Mouse (Mus musculus): ENCODE results near the gene Mrpl42.

Gene Mrpl42

DNA sequence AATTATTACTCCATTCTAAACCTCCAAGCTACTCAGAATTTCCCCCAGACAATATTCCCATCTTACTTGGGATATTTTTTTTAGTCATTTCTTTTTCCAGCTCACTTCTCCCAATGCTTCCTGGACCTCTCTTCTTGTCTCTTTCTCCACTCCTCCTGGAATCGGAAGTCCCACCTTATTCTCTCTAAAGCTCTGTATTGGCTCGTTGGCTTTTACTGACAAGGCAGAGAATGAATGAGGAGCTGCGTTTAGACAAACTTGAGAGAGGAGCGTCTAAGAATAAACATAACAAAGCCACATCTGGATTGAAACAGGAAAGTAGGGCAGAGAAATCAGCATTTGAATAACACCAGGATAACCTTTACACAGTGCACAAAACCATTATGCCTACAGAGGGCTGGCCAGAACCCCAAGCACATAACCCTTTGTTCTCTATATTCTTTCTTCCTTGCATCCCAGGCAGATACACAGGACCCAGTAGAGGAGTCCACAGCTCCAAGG, 40.6 kb downstream of the Mrpl42 start:
- TF ChIP-seq NANOG (IDR thresholded peaks at IDR 0.05; ENCODE audit: borderline replicate concordance, low read length) (peak; percentile 37; the same call in 1 of the 2 replicates), POU5F1 (IDR thresholded peaks at IDR 0.05; ENCODE audit: borderline replicate concordance, low read length) (peak; percentile 87), CTCF (conservative IDR thresholded peaks at IDR 0.05; ENCODE audit: low read length) (no peak)
- H3K4me3 ChIP-seq (replicated peaks; ENCODE audit: low read length): peak overlapping the region; percentile 81
- no peaks in the 10 kb centered on the region for H3K27me3 ChIP-seq (ENCODE audit: insufficient read depth, low read length)
- no peaks in the 10 kb centered on the region for H3K9me3 ChIP-seq (ENCODE audit: low read length)
- H3K4me1 ChIP-seq (replicated peaks; ENCODE audit: low read depth, low read length): peaks cover 86% of the 10 kb centered on the region
- peaks cover 25% of the 10 kb centered on the region for H3K36me3 ChIP-seq (ENCODE audit: insufficient read depth, low read length)

DNA sequence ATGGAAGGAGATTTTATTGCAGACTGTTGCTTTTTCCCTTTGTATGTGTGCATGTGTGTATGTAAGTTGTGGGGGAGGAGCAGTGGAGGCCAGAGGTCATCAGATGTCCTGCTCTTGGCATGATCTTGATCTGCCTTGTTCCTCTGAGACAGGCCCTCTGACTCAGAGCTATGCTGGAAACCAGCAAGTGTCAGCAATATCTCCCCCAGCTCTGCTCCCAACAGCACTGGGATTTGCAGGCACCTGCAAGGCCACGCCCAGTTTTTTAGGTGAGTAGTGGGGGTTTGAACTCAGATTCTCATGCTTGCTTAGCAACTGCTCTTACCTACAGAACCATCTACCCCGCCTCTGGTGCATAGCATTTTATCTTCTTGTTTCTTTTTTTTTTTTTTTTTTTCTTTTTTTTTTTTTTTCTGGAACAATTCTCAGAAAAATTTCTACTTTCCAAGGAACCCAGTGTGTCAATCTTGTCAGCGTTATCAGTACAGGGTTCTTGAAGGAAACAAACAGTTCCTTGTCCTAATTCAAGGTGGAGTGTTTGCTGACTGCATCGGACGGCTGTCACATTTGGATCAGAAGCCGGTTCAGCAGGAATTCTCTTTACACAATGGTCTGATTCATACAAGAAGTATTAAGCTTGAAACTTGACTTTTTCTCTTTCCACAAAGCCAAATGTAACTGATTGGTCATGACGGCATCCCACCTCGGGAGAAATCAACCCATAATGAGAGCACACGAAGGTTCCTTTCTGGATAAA, 43.5 kb downstream of the Mrpl42 start:
- peaks cover 81% of the 10 kb centered on the region for H3K4me1 ChIP-seq (replicated peaks; ENCODE audit: low read depth, low read length)
- TF ChIP-seq CTCF (conservative IDR thresholded peaks at IDR 0.05; ENCODE audit: low read length) (no peak), POU5F1 (IDR thresholded peaks at IDR 0.05; ENCODE audit: borderline replicate concordance, low read length) (no peak), NANOG (IDR thresholded peaks at IDR 0.05; ENCODE audit: borderline replicate concordance, low read length) (no peak)
- H3K4me3 ChIP-seq (replicated peaks; ENCODE audit: low read length): peak overlapping the region; percentile 74
- H3K9me3 ChIP-seq (ENCODE audit: low read length): no peaks in the 10 kb centered on the region
- H3K36me3 ChIP-seq (ENCODE audit: insufficient read depth, low read length): peaks cover 25% of the 10 kb centered on the region
- no peaks in the 10 kb centered on the region for H3K27me3 ChIP-seq (ENCODE audit: insufficient read depth, low read length)

DNA sequence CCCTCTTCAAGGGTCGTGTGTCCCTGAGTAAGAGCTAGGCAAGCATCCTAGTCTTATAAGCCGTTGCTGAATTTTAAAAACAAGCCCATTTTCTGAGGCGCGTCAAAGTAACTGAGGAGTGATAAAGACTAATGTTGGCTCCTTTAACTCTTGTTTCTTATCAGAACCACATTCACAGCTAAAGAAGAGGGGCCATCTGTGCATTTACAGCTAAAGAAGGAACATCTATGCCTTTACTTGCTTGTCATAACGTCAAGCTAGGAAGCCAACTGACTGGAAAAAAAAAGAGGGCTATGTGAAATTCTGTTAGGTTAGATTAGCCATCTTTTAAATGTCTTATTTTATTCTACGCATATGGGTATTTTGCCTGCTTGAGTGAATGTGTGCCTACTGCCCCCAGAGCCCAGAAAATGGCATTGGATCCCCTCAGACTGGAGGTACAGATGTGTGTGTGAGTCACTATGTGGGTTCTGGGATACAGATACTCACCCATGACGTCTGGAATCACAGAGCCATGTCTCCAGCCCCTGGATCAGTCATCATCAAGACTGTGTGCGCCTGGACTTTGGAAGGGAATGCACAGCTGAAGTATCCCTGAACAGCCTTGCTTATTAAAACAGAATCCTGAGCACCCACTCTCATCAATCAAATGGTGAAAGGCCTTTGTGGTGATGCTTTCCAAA, 44.2 kb downstream of the Mrpl42 start:
- Histone ChIP-seq H3K4me1 (replicated peaks; ENCODE audit: low read depth, low read length) (peaks cover 80% of the 10 kb centered on the region), H3K4me3 (replicated peaks; ENCODE audit: low read length) (peak overlapping the region; percentile 74), H3K36me3 (ENCODE audit: insufficient read depth, low read length) (peaks cover 25% of the 10 kb centered on the region), H3K9me3 (ENCODE audit: low read length) (no peaks in the 10 kb centered on the region), H3K27me3 (ENCODE audit: insufficient read depth, low read length) (no peaks in the 10 kb centered on the region)
- no peak for TF ChIP-seq CTCF (conservative IDR thresholded peaks at IDR 0.05; ENCODE audit: low read length)
- no peak for TF ChIP-seq NANOG (IDR thresholded peaks at IDR 0.05; ENCODE audit: borderline replicate concordance, low read length)
- TF ChIP-seq POU5F1 (IDR thresholded peaks at IDR 0.05; ENCODE audit: borderline replicate concordance, low read length): no peak

GRCm38 (mm10) chr10:95456103-95456502, 45.6 kb downstream of the Mrpl42 start:
- Histone ChIP-seq H3K4me1 (replicated peaks; ENCODE audit: low read depth, low read length) (peaks cover 76% of the 10 kb centered on the region), H3K36me3 (ENCODE audit: insufficient read depth, low read length) (peaks cover 25% of the 10 kb centered on the region), H3K27me3 (ENCODE audit: insufficient read depth, low read length) (no peaks in the 10 kb centered on the region), H3K4me3 (replicated peaks; ENCODE audit: low read length) (peak overlapping the region; percentile 74), H3K9me3 (ENCODE audit: low read length) (no peaks in the 10 kb centered on the region)
- TF ChIP-seq CTCF (conservative IDR thresholded peaks at IDR 0.05; ENCODE audit: low read length): no peak
- TF ChIP-seq NANOG (IDR thresholded peaks at IDR 0.05; ENCODE audit: borderline replicate concordance, low read length): peak; percentile 93

- peaks cover 54% of the 10 kb centered on the region for H3K4me1 ChIP-seq (replicated peaks; ENCODE audit: low read depth, low read length)
- peaks cover 12% of the 10 kb centered on the region for H3K36me3 ChIP-seq (ENCODE audit: insufficient read depth, low read length)
- TF ChIP-seq POU5F1 (IDR thresholded peaks at IDR 0.05; ENCODE audit: borderline replicate concordance, low read length) (no peak), NANOG (IDR thresholded peaks at IDR 0.05; ENCODE audit: borderline replicate concordance, low read length) (no peak), CTCF (conservative IDR thresholded peaks at IDR 0.05; ENCODE audit: low read length) (no peak)
- no peaks in the 10 kb centered on the region for H3K27me3 ChIP-seq (ENCODE audit: insufficient read depth, low read length)
- H3K4me3 ChIP-seq (replicated peaks; ENCODE audit: low read length): peak overlapping the region; percentile 75
- no peaks in the 10 kb centered on the region for H3K9me3 ChIP-seq (ENCODE audit: low read length)
These were observed 48.5 kb downstream of the Mrpl42 start for GRCm38 (mm10) chr10:95453282-95453681.

GRCm38 (mm10) chr10:95449033-95449432, 52.7 kb downstream of the Mrpl42 start:
- Histone ChIP-seq H3K4me3 (replicated peaks; ENCODE audit: low read length) (no peak overlapping the region), H3K27me3 (ENCODE audit: insufficient read depth, low read length) (0 out of 2 replicates have a peak, but pooled peaks cover 5% of the 10 kb centered on the region), H3K9me3 (ENCODE audit: low read length) (no peaks in the 10 kb centered on the region), H3K36me3 (ENCODE audit: insufficient read depth, low read length) (peaks cover 21% of the 10 kb centered on the region), H3K4me1 (replicated peaks; ENCODE audit: low read depth, low read length) (peaks cover 22% of the 10 kb centered on the region)
- TF ChIP-seq NANOG (IDR thresholded peaks at IDR 0.05; ENCODE audit: borderline replicate concordance, low read length) (no peak), POU5F1 (IDR thresholded peaks at IDR 0.05; ENCODE audit: borderline replicate concordance, low read length) (no peak), CTCF (conservative IDR thresholded peaks at IDR 0.05; ENCODE audit: low read length) (no peak)

GRCm38 (mm10) chr10:95447954-95448353, 53.8 kb downstream of the Mrpl42 start:
- Histone ChIP-seq H3K9me3 (ENCODE audit: low read length) (no peaks in the 10 kb centered on the region), H3K27me3 (ENCODE audit: insufficient read depth, low read length) (0 out of 2 replicates have a peak, but pooled peaks cover 5% of the 10 kb centered on the region), H3K4me3 (replicated peaks; ENCODE audit: low read length) (no peak overlapping the region), H3K36me3 (ENCODE audit: insufficient read depth, low read length) (peaks cover 28% of the 10 kb centered on the region), H3K4me1 (replicated peaks; ENCODE audit: low read depth, low read length) (peaks cover 16% of the 10 kb centered on the region)
- no peak for TF ChIP-seq NANOG (IDR thresholded peaks at IDR 0.05; ENCODE audit: borderline replicate concordance, low read length)
- no peak for TF ChIP-seq CTCF (conservative IDR thresholded peaks at IDR 0.05; ENCODE audit: low read length)
- no peak for TF ChIP-seq POU5F1 (IDR thresholded peaks at IDR 0.05; ENCODE audit: borderline replicate concordance, low read length)

All from E14TG2a.4 (cell line).